Mouse (Mus musculus) layer of hippocampus, adult 8-10 months (tissue): ENCODE results near the gene Sinhcaf. TPM values are rescaled to one million over a fixed set of nuclear protein-coding genes. Genes with fewer than 3 reads are reported as not detected.

Experiments used
- DNase-seq, 2 experiments: peaks; one replicate each; pipeline ENCODE4 v3.0.0; 2022; ENCODE audit warnings: low spot score in 2 of 2
- total RNA-seq, 4 experiments: library from RNA; stranded (reverse); gene quantifications; 2 replicates each; pipeline ENCODE4 v1.2.4; 2022

Gene Sinhcaf
- total RNA-seq, 4 experiments from 2014 or later = 2.9 to 5.3 (median 4.0) TPM

DNA sequence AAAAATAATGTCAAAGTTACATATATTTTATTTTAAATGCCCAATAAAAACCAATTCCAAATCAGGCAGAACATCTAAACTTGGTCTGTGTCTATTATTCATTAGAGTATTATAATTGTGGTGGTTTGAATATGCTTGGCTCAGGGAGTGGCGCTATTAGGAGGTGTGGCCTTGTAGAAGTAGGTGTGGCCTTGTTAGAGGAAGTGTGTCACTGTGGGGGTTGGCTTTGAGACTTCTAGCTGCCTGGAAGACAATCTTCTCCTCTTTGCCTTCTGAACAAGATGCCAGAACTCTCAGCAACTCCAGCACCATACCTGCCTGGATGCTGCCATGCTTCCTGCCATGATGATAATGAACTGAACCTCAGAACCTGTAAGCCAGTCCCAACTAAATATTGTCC is 72.4 kb downstream of the Sinhcaf start:
- no peak for DNase-seq

Other genes starting within 250 kb of the Sinhcaf start
- gene Ipo8, start 115.0 kb downstream of the Sinhcaf start, total RNA-seq = 10 to 100 TPM; 46.4 to 58.6 (median 52.1) TPM
- 10 to 100 TPM in 2 of 4 experiments, 1 to 10 TPM in 2; 8.0 to 11.7 (median 10.1) TPM for gene Caprin2, start 50.2 kb downstream of the Sinhcaf start, total RNA-seq
- gene Dennd5b, start 155.2 kb upstream of the Sinhcaf start, total RNA-seq = 10 to 100 TPM; 41.9 to 59.0 (median 47.0) TPM
- gene Gm10203, start 183.7 kb upstream of the Sinhcaf start, total RNA-seq = not detected
- 1 to 10 TPM; 3.3 to 6.3 (median 4.0) TPM for gene Etfbkmt, start 193.4 kb upstream of the Sinhcaf start, total RNA-seq
- 10 to 100 TPM; 27.3 to 39.2 (median 32.6) TPM for gene Amn1, start 242.2 kb upstream of the Sinhcaf start, total RNA-seq